Mouse (Mus musculus): ENCODE measurements around the gene Olfr452. TPM values are rescaled to one million over a fixed set of nuclear protein-coding genes. Genes with fewer than 3 reads are reported as not detected.

The Olfr452 gene
- polyA plus RNA-seq, 1 experiment from 2014 or later, result not detected

Other genes with a start within 250 kb of the Olfr452 start
- gene Olfr455, start 237.5 kb upstream of the Olfr452 start, polyA plus RNA-seq (2016; fragmentation: Nextera tagmentation; extraction: Ambion mirVana), result not detected in 2 replicates
- gene Tcaf3, start 187.4 kb upstream of the Olfr452 start, polyA plus RNA-seq (2016; fragmentation: Nextera tagmentation; extraction: Ambion mirVana), result not detected in 2 replicates
- gene Tcaf2, start 139.8 kb upstream of the Olfr452 start, polyA plus RNA-seq (2016; fragmentation: Nextera tagmentation; extraction: Ambion mirVana), result 5.8 and 6.6 TPM in 2 replicates
- 102 and 106 TPM in 2 replicates for gene Tcaf1, start 75.0 kb upstream of the Olfr452 start, polyA plus RNA-seq (2016; fragmentation: Nextera tagmentation; extraction: Ambion mirVana)
- not detected in 2 replicates for gene Olfr453, start 45.7 kb upstream of the Olfr452 start, polyA plus RNA-seq (2016; fragmentation: Nextera tagmentation; extraction: Ambion mirVana)
- not detected in 2 replicates for gene Olfr38, start 28.7 kb upstream of the Olfr452 start, polyA plus RNA-seq (2016; fragmentation: Nextera tagmentation; extraction: Ambion mirVana)
- not detected in 2 replicates for gene Olfr450, start 26.8 kb downstream of the Olfr452 start, polyA plus RNA-seq (2016; fragmentation: Nextera tagmentation; extraction: Ambion mirVana)
- not detected in 2 replicates for gene Olfr449, start 49.3 kb downstream of the Olfr452 start, polyA plus RNA-seq (2016; fragmentation: Nextera tagmentation; extraction: Ambion mirVana)
- not detected in 2 replicates for gene Olfr448, start 105.3 kb downstream of the Olfr452 start, polyA plus RNA-seq (2016; fragmentation: Nextera tagmentation; extraction: Ambion mirVana)
- not detected in 2 replicates for gene Olfr447, start 123.8 kb downstream of the Olfr452 start, polyA plus RNA-seq (2016; fragmentation: Nextera tagmentation; extraction: Ambion mirVana)
- gene Olfr446, start 136.3 kb downstream of the Olfr452 start, polyA plus RNA-seq (2016; fragmentation: Nextera tagmentation; extraction: Ambion mirVana), result not detected in 2 replicates
- not detected in 2 replicates for gene Olfr444, start 164.0 kb downstream of the Olfr452 start, polyA plus RNA-seq (2016; fragmentation: Nextera tagmentation; extraction: Ambion mirVana)

Data from embryonic facial prominence, embryonic 12.5 days (tissue).